Mouse (Mus musculus) lung, embryonic 14.5 days (tissue): ENCODE measurements at regions not wholly inside any gene's neighbourhood (a gene's known extent, or its start where the extent isn't known, plus 50 kb on each side); places are given as distances from the start of the nearest gene placed in this dataset.

Experiments used
- ATAC-seq: fragments of 200-750 bp; cut with Nextera tagmentation; 2 replicates; pipeline ENCODE4 v1.8.0; 2017; ENCODE audit warnings: mild to moderate bottlenecking, moderate TSS enrichment, moderate library complexity; ENCODE audit not compliant: insufficient read depth
- DNase-seq: peaks from one replicate; pipeline ENCODE4 v3.0.0-alpha.2; 2015
- H3K27ac ChIP-seq: fragments of 300-500 bp; sonication (generic); 2 replicates; pipeline ENCODE4 v1.5.1; 2014; ENCODE audit warnings: low read depth, mild to moderate bottlenecking, moderate library complexity
- H3K27me3 ChIP-seq: fragments of 300-500 bp; sonication (generic); 2 replicates; pipeline ENCODE4 v1.6.1; 2014; ENCODE audit warnings: low read length, control low read depth; ENCODE audit not compliant: insufficient read depth
- H3K36me3 ChIP-seq: fragments of 300-500 bp; sonication (generic); 2 replicates; pipeline ENCODE4 v1.6.1; 2014; ENCODE audit warnings: control low read depth; ENCODE audit not compliant: insufficient read depth
- H3K4me1 ChIP-seq: fragments of 300-500 bp; sonication (generic); 2 replicates; pipeline ENCODE4 v1.6.1; 2014; ENCODE audit warnings: antibody characterized with exemption, control low read depth; ENCODE audit not compliant: insufficient read depth
- H3K4me2 ChIP-seq: fragments of 300-500 bp; sonication (generic); 2 replicates; pipeline ENCODE4 v1.6.1; 2014; ENCODE audit warnings: mild to moderate bottlenecking
- H3K4me3 ChIP-seq: fragments of 300-500 bp; sonication (generic); 2 replicates; pipeline ENCODE4 v1.5.1; 2014; ENCODE audit warnings: low read depth, low read length
- H3K9ac ChIP-seq: fragments of 300-500 bp; sonication (generic); 2 replicates; pipeline ENCODE4 v1.6.1; 2014
- H3K9me3 ChIP-seq: fragments of 300-500 bp; sonication (generic); 2 replicates; pipeline ENCODE4 v1.6.1; 2016; ENCODE audit warnings: low read depth, low read length, control low read depth
- CTCF ChIP-seq: IDR thresholded peaks from 2 replicates; pipeline ENCODE4 v1.5.1; 2016; ENCODE audit warnings: antibody characterized with exemption, low read depth
- WGBS: fragments of 180-500 bp; shearing (Covaris S2); extraction: QIAGEN DNeasy Blood & Tissue Kit; methylation state at CpG from one replicate; pipeline ENCODE4 v1.1.7; 2014; 5-methylcytosine and 5-hydroxymethylcytosine counted together

DNA sequence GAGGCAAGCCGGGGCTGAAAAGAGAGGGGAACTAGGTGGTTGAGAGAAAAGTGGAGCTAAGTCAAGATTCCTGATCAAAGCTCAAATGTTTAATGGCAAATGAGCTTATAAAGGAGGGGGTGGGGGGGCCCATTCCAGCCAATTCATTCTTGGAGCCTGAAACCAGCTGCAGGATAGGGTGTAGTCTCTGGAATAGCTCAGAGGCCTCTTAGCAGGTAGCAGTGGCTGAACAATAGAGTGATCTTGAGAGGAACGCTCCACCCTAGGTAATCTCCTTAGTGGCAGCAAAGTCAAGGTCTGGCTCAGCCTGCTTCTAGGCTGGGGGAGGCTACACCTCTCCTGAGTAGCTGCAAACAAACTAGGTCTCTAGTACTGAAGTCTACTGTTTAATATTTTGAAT lies 289.3 kb upstream of the Tmem161b start:
- no peak overlapping the region for H3K4me2 ChIP-seq

DNA sequence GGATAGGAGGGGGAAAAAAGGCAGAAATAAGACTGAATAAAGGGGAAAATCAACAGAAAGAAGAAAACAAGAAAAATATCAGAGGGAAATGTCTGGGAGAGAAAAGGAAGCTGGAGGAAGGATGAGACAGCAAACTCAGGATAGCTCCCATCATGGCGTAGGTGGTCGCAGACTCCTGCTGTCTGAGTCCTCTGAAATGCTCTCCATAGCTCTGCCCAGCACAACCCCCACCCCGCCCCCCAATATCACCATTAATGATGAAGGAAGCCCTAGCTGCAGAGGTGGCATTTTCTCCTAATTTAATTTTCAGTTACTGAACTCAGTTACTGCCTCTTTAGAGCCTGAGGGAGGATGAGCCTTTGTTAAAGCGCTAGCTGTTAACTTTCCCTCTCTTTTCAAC lies 275.6 kb upstream of the Tmem161b start:
- ATAC-seq: no peak
- no peaks in the 10 kb centered on the region for H3K27me3 ChIP-seq
- TF ChIP-seq CTCF: no peak
- H3K4me2 ChIP-seq: no peak overlapping the region
- no peak for DNase-seq
- H3K9ac ChIP-seq: no peak overlapping the region
- no peak overlapping the region for H3K4me3 ChIP-seq
- H3K9me3 ChIP-seq: no peaks in the 10 kb centered on the region
- no peak overlapping the region for H3K27ac ChIP-seq
- no peaks in the 10 kb centered on the region for H3K4me1 ChIP-seq
- H3K36me3 ChIP-seq: no peaks in the 10 kb centered on the region
- WGBS: 84% methylated on average over 4 of the region's 4 CpGs

More for the DNA sequence above, 289.3 kb upstream of the Tmem161b start:
- no peaks in the 10 kb centered on the region for H3K4me1 ChIP-seq
- no peaks in the 10 kb centered on the region for H3K9me3 ChIP-seq
- WGBS: 65% methylated on average over 2 of the region's 2 CpGs
- H3K27me3 ChIP-seq: no peaks in the 10 kb centered on the region
- H3K4me3 ChIP-seq: no peak overlapping the region
- H3K9ac ChIP-seq: no peak overlapping the region
- H3K36me3 ChIP-seq: no peaks in the 10 kb centered on the region
- TF ChIP-seq CTCF: no peak
- no peak for ATAC-seq
- no peak for DNase-seq
- no peak overlapping the region for H3K27ac ChIP-seq

DNA sequence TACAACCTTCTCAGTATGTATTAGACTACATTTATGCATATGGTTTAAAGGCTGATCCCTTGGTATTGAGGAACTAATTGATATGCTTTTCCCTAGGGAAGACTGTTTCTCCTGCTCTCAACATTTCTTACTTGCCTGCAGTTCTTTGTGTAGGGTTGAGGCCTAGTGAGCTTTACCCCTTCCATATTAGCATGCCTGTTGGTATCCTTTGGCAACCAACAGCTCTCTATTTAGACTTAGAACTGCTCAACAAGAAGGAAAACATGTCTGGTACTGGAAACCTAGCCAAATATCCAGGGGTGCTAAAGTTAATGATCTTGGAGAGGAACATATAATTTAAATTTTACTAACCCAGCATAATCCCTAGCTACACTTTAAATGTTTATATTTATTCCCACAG lies 270.9 kb upstream of the Tmem161b start:
- no peak overlapping the region for H3K4me2 ChIP-seq
- ATAC-seq: no peak
- H3K4me1 ChIP-seq: no peaks in the 10 kb centered on the region
- H3K36me3 ChIP-seq: no peaks in the 10 kb centered on the region
- no peak for TF ChIP-seq CTCF
- H3K9me3 ChIP-seq: no peaks in the 10 kb centered on the region
- H3K27me3 ChIP-seq: no peaks in the 10 kb centered on the region
- H3K9ac ChIP-seq: no peak overlapping the region
- no peak overlapping the region for H3K4me3 ChIP-seq
- H3K27ac ChIP-seq: no peak overlapping the region
- no peak for DNase-seq

DNA sequence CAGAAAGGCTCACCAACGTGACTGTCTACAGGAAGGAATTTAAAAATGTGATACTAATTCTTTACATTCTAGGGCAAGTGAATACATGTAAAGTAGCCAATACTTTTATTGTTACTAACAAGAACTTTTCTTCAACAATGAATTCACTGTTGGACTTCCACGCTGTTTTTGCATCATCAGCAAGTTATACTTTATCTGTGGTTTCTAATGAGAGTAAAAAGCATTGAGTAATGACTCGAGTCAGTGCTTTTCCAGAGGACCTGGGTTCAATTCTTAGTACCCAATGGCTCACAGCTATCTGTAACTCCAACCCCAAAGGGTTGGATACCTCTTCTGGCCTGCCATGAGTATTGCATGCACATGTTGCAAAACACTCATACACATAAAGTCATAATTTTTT lies 270.3 kb upstream of the Tmem161b start:
- no peaks in the 10 kb centered on the region for H3K27me3 ChIP-seq
- H3K9me3 ChIP-seq: no peaks in the 10 kb centered on the region
- ATAC-seq (no peak), DNase-seq (no peak)
- TF ChIP-seq CTCF: no peak
- no peak overlapping the region for H3K9ac ChIP-seq
- no peak overlapping the region for H3K27ac ChIP-seq
- 73% methylated on average over 3 of the region's 3 CpGs for whole genome bisulfite sequencing
- H3K4me3 ChIP-seq: no peak overlapping the region
- no peak overlapping the region for H3K4me2 ChIP-seq
- H3K4me1 ChIP-seq: no peaks in the 10 kb centered on the region
- no peaks in the 10 kb centered on the region for H3K36me3 ChIP-seq

DNA sequence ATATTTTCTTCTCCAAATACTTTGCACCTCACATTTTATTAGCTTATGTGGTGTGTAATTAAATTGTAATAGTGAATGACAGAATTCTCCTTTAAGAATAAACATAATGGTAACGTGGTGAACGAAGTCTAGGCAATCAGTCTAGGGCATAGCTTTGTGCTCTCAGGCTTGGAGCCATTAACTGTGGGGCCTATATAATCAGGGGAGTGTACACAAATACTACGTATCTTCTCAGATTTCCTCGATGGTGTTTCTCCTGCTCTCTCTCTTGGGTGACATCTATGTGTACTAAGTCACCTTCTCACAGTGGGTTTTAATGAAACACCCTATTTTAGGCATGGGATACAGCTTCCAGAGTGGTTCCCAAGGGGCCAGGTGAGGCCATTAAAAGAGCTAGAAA lies 269.7 kb upstream of the Tmem161b start:
- Histone ChIP-seq H3K9me3 (no peaks in the 10 kb centered on the region), H3K27ac (no peak overlapping the region), H3K36me3 (no peaks in the 10 kb centered on the region), H3K27me3 (no peaks in the 10 kb centered on the region), H3K4me2 (no peak overlapping the region), H3K9ac (no peak overlapping the region), H3K4me3 (no peak overlapping the region), H3K4me1 (no peaks in the 10 kb centered on the region)
- ATAC-seq (no peak), DNase-seq (no peak)
- WGBS: 39% methylated on average over 4 of the region's 4 CpGs
- no peak for TF ChIP-seq CTCF

DNA sequence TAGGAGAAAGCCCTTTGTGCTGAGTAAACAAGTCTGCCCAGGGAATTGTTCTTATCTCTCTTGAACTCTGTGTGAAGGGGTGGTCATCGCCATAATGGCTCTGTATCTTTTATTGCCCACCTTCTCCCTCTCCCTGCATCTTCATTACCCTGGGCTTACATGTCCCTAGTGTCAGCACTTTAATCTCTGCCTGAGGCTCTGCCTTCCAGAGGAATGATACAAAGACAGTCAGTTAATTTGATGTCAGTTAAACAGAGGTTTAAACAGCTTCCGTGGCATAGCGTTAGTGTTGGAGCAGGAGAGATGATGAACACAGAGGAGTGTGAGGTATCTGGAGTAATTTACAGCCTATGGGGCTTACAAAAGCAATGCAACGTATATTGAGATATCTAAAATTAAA lies 269.2 kb upstream of the Tmem161b start:
- Histone ChIP-seq H3K9me3 (no peaks in the 10 kb centered on the region), H3K36me3 (no peaks in the 10 kb centered on the region), H3K4me1 (no peaks in the 10 kb centered on the region), H3K4me2 (no peak overlapping the region), H3K9ac (no peak overlapping the region), H3K4me3 (no peak overlapping the region), H3K27ac (no peak overlapping the region), H3K27me3 (no peaks in the 10 kb centered on the region)
- WGBS: 60% methylated on average over 4 of the region's 4 CpGs
- no peak for TF ChIP-seq CTCF
- ATAC-seq (no peak), DNase-seq (no peak)

DNA sequence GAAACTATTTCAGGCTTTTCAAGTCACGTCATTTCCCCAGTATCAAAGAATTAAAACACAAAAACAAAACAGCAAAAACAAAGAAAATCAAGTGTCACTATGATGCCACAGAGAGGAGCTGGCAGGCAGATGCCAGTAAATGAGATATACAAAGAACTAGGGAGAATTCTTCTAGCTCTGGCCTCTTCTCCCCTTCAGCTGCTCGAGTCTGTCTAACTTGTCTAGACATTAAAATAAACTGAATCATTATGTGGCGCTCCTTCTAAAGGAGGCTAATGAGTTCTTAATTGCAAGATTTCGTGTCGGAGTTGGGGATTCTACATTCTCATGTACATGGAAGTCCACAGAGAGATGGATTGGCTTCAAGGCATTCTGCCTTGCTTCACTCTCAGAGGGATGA lies 266.4 kb upstream of the Tmem161b start:
- Histone ChIP-seq H3K9me3 (no peaks in the 10 kb centered on the region), H3K4me3 (no peak overlapping the region), H3K27ac (no peak overlapping the region), H3K36me3 (no peaks in the 10 kb centered on the region), H3K9ac (no peak overlapping the region), H3K27me3 (no peaks in the 10 kb centered on the region), H3K4me1 (no peaks in the 10 kb centered on the region), H3K4me2 (no peak overlapping the region)
- ATAC-seq (no peak), DNase-seq (no peak)
- 55% methylated on average over 5 of the region's 5 CpGs for WGBS
- TF ChIP-seq CTCF: no peak

DNA sequence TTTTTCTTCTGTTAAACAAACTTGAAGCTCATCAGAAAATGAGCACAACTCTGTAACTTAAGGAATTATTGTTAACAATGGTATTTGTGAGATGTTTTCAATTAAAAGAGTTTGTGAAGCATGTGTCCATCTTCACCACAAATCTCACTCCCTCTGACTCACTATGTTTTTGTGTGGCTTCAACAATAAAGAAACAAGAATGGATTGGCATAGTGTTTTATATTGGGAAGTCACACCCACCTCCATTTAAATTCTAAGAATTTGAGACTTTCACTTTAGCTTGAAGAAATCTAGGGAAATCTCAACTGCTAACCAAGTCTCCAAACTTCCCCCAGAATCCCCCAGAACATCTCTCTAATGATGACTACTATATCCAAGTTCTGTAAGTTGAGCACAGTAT lies 243.6 kb upstream of the Tmem161b start:
- DNase-seq (no peak), ATAC-seq (no peak)
- Histone ChIP-seq H3K4me3 (no peak overlapping the region), H3K9me3 (no peaks in the 10 kb centered on the region), H3K36me3 (no peaks in the 10 kb centered on the region), H3K9ac (no peak overlapping the region), H3K4me1 (no peaks in the 10 kb centered on the region), H3K27ac (no peak overlapping the region), H3K4me2 (no peak overlapping the region), H3K27me3 (no peaks in the 10 kb centered on the region)
- no peak for TF ChIP-seq CTCF
